Mouse (Mus musculus) left cerebral cortex, postnatal 25 days (tissue): Measurements from ENCODE around the gene Cul3. TPM values are rescaled to one million over a fixed set of nuclear protein-coding genes. Genes with fewer than 3 reads are reported as not detected.

Experiments used
- DNase-seq, 2 experiments: peaks; one replicate each; pipeline ENCODE4 v3.0.0; 2022; ENCODE audit warnings: low spot score in 2 of 2, mixed read lengths in 1 of 2
- intact Hi-C: fragments of 180-260 bp; cut with DNase I; formaldehyde crosslinking; loops from one replicate; pipeline ENCODE4 v1.15.1; 2025
- total RNA-seq, 2 experiments: library from RNA; stranded (reverse); gene quantifications; 2 replicates each; pipeline ENCODE4 v1.2.3; 2021

Gene Cul3
- total RNA-seq, 2 experiments from 2014 or later, result 137 to 145 TPM

- intact Hi-C loops, result no loop called here
- DNase-seq, result no peak
Measured at GRCm38 (mm10) chr1:80324370-80324769, 15.9 kb downstream of the Cul3 start.

DNA sequence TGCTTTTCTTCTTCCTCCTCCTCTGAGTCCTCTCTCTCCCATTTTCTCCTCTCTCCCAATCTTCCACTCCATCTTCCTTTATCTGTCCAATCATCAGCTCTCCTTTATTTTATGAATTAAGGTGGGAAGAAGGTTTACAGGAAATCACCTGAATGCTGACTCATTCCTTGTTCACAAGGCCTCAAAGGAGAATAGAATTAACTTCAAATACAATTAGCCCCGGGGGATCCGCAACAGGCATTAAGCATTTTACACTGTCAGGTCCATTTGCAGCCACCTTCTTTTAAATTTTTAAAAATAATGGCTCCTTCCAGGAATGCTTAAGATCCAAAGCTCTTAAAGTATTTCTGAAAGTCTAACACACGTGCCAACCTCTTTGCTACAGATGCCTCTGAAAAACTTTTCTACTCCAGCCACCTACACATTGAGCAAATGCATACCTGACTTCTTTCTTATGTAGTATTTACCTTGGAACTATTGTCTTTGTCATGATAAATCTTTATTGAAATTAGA is 24.7 kb downstream of the Cul3 start:
- intact Hi-C loops, result no loop called here
- DNase-seq, result no peak

DNA sequence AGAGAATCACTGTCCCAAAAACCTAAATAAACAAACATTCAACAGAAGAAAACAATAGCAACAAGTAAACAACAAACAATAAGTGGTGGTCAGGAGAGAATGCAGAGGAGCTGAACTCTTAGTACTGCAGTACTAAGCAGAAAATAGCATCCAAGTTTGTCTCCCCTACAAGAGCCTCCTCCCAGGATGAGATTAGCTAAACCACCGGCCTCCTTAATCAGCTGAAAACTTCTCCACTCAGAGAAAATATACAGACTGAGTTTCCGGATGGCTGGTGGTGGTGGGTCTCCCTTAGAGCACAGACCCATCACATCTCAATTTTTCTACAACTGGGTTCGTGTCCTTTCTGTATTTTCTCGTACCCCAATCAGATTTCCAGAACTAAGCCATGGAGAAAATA is 47.0 kb downstream of the Cul3 start:
- no peak for DNase-seq
- intact Hi-C loops, result no loop called here

DNA sequence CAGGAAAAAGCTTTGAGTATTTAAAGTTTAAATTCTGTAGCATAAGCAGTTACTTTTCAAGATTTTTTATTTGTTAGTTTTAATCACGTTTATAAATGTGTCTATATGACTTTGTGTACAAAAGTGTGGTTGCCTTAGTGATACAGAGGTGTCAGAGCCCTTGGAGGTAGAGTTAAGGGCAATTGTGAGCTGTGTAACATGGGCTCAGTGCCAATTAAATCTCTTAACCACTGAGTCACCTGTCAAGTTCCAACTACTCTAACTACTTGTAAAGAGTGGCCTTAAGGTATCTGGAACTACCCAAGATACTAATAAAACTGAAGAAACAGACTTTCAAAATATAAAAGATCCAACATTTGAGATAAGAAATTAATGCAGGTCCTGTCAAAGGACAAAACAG is 61.5 kb downstream of the Cul3 start:
- no peak for DNase-seq
- intact Hi-C loops, result no loop called here

DNA sequence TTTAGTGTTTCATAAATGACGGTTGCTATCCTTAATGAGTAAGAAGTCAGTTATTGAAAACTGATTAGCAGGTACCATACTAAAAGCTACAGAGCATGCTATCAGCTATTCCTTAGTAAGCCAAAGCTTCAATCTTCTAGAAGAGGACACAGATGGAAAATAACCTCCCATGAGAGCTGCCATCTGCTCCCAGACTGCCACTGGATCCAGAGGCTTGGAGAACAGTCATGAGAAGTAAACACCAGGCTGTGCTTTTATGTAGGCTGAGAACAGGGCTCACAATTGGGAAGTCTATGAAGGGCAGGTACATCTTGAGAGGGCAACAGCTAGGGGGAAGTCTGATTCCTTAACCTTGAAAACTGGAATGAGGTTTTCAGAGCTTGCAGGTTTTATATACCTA is 79.8 kb downstream of the Cul3 start:
- intact Hi-C loops, result no loop called here
- DNase-seq, result no peak

DNA sequence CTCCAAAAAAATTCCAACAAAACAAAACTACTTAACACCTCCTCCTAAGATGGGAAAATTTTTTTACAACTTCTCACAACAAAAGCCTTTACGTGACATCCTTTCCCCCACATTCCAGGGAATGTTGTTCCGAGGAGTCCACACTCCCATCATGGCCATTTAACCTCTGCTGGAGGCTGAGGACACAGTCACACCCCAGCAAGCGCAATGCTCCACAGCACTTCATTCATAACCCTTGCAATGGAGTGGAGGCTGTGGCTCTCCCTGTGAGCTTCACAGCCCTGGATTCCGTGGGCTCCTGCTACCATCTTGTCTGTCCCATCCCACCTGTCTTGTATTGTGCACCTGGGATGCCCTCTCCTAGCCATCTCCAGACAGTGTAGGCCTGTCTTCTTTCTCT is 81.6 kb downstream of the Cul3 start:
- intact Hi-C loops, result no loop called here
- DNase-seq, result no peak

GRCm38 (mm10) chr1:80253309-80253708 is 87.0 kb downstream of the Cul3 start:
- intact Hi-C loops, result no loop called here

GRCm38 (mm10) chr1:80250247-80250646 is 90.0 kb downstream of the Cul3 start:
- intact Hi-C loops, result no loop called here
- DNase-seq, result no peak

More at GRCm38 (mm10) chr1:80253309-80253708, 87.0 kb downstream of the Cul3 start:
- no peak for DNase-seq

DNA sequence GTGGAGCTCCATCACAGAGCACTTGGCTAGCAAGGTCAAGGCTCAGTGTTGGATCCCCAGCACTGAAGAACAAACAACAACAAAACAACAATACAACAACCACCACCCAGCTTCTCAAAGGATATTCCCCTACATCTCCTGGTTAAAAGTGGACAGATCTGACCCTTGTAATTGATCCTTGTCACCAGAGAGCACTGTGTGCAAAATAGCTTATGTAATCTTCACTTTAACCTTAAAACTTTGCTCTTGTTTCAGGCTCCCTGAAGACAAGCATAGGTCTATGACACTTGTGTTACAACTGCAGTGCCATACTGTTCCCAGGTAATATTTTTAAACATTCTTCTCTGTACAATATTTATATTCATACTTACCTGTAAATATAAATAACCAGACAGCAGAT is 93.1 kb downstream of the Cul3 start:
- intact Hi-C loops, result no loop called here
- DNase-seq, result no peak

DNA sequence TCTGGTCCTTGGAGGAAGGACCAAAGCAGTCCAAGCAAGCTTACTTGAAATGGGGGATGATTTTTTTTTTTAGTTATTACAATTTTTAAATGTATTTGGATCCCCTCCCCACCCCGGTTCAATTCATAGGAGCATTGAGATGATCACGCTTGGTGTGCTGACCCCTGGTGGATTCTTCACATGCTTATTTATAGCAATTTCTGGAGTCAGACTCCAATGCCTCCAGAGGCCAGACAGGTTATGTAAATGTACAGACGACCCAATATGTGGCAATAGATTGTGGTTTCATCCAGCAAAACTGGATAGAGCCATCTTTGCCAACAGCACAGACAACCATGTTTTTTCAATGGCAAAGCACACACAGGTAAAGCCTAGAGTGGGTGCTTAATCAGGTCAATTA is 96.2 kb downstream of the Cul3 start:
- intact Hi-C loops, result no loop called here
- DNase-seq, result no peak

DNA sequence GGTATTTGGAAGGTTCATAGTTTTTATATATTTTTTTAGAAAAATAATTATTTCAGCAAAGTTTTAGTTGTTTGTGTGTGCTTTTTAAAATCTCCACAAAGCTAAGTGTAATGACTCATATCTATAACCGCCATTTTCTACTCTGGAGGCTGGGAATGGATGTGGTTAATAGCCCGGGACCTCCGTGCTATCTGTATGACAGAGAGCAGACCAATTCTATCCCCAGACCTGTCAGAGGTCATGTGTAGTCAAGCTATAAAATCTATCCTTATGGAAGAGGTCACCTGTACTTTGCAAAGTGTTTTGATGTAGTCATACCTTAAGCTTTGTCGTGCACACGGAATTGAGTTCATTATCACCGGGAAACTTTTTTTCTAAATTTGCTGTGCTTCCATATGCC is 98.7 kb downstream of the Cul3 start:
- intact Hi-C loops, result no loop called here

GRCm38 (mm10) chr1:80240017-80240660 is 100.1 kb downstream of the Cul3 start:
- intact Hi-C loops, result no loop called here
- no peak for DNase-seq

More for the DNA sequence above, 98.7 kb downstream of the Cul3 start:
- DNase-seq, result no peak

DNA sequence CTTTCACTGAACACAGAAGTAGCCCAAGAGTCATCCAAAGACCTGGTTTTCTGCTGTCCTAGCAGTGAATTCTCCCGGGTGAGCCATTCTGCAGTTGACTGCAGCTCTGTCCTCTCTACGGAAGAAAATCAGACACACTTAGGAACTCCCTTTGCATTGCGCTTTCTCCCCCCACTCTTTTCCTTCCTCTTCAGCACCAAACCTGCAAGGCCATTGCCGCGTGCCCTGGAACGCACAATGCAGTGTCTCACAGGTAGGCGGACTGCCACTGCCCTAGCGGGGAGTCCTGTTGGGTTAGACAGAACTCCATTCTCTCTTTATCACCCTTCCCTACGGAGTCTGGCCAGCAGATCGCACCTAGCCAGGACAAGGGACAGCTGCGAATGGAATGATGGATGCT is 100.8 kb downstream of the Cul3 start:
- DNase-seq, result no peak
- intact Hi-C loops, result no loop called here

DNA sequence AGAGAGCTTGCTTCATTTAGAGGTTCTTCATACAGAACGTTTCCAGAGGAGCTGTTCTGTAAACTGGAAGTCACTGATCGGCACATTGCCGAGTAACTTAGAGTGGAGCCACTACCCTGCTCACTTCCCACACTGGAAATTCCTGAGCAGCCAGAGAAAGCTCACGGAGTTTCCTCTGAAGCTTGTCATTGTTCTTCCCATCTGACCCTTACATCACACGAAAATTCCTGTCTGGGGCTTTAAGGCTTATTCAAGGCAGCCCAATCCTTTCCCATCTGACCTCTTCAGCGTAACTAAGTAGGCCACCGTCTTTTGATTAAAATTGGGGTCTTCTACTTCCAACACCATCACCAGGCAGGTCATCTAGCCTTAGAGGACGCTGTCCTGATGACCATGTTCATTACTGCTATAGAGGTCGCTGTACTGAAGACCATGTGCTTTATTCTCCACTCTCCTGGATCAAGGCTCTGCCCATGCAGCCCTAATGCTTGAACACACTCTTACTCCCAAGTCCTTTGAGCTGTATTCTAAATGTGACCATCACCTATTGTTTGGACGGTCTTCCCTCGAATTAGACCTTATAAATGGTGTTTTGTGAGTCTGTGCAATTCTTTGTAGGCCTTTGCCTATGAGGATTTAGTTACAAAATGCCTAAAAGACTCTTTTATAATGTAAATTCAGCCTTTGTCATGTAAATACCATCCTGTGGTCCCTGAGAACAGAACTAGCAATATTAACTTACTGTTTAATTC is 103.2 kb downstream of the Cul3 start:
- no peak for DNase-seq
- intact Hi-C loops, result no loop called here

- intact Hi-C loops, result no loop called here
- no peak for DNase-seq
Measured at GRCm38 (mm10) chr1:80236126-80236525, 104.2 kb downstream of the Cul3 start.

- intact Hi-C loops, result no loop called here
Measured at GRCm38 (mm10) chr1:80230612-80231011, 109.7 kb downstream of the Cul3 start.

DNA sequence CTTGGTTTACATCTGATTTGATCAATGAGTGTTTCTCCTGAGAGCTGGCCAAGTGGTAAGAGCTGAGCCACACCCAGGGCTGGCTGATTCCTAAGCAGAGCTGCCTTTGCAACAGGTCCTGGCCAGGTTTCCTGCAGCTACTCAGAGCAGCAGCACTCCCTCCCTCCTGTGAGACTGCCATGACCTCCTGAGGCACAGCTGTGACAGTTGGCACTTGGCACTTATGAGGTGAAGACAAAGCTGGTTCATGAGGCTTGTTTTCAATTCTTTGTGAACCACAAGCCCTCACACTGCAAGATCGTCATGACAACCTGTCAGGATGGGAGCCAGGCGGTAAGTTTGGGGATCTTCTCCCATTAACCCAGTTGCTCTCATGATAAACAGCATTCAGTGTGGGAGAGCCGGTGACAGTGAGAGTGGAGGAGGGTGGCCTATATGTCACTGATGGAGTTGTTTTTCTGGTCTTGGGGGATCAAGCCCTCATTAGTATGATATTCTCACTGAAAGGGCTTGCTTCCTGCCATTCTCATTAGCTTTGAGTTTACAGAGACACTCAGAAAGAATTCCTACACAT is 115.4 kb downstream of the Cul3 start:
- no peak for DNase-seq
- intact Hi-C loops, result no loop called here

More at GRCm38 (mm10) chr1:80230612-80231011, 109.7 kb downstream of the Cul3 start:
- DNase-seq, result no peak

GRCm38 (mm10) chr1:80221151-80221550 is 119.1 kb downstream of the Cul3 start:
- intact Hi-C loops, result no loop called here
- peak in 1 of 2 experiments; percentile 5 for DNase-seq

GRCm38 (mm10) chr1:80218268-80218667 is 122.0 kb downstream of the Cul3 start, which contains the start of gene Fam124b:
TSS of gene Fam124b (minus strand) at chr1:80218473.
- intact Hi-C loops, result no loop called here
- DNase-seq, result no peak
